Mouse (Mus musculus) hindbrain, postnatal 0 days (tissue): ENCODE data around the gene Nr4a1. TPM values are rescaled to one million over a fixed set of nuclear protein-coding genes. Genes with fewer than 3 reads are reported as not detected.

Experiments used
- ATAC-seq: fragments of 200-750 bp; cut with Nextera tagmentation; 2 replicates; pipeline ENCODE4 v1.8.0; 2017; ENCODE audit warnings: mild to moderate bottlenecking, moderate TSS enrichment, moderate library complexity
- DNase-seq: peaks from one replicate; pipeline ENCODE4 v3.0.0-alpha.2; 2015; ENCODE audit warnings: low spot score
- H3K27ac ChIP-seq: fragments of 300-500 bp; sonication (generic); 2 replicates; pipeline ENCODE4 v1.5.1; 2014; ENCODE audit warnings: mild to moderate bottlenecking
- H3K27me3 ChIP-seq: fragments of 300-500 bp; sonication (generic); 2 replicates; pipeline ENCODE4 v1.6.1; 2014; ENCODE audit warnings: low read length, mixed read lengths; ENCODE audit not compliant: insufficient read depth
- H3K36me3 ChIP-seq: fragments of 300-500 bp; sonication (generic); 2 replicates; pipeline ENCODE4 v1.6.1; 2014; ENCODE audit warnings: low read length, mixed read lengths; ENCODE audit not compliant: insufficient read depth
- H3K4me1 ChIP-seq: fragments of 300-500 bp; sonication (generic); 2 replicates; pipeline ENCODE4 v1.6.1; 2014; ENCODE audit warnings: antibody characterized with exemption, low read length, mixed read lengths; ENCODE audit not compliant: insufficient read depth
- H3K4me2 ChIP-seq: fragments of 300-500 bp; sonication (generic); 2 replicates; pipeline ENCODE4 v1.6.1; 2014; ENCODE audit warnings: low read depth, mild to moderate bottlenecking, low read length, moderate library complexity, mixed read lengths
- H3K4me3 ChIP-seq: fragments of 300-500 bp; sonication (generic); 2 replicates; pipeline ENCODE4 v1.5.1; 2014; ENCODE audit warnings: low read length
- H3K9ac ChIP-seq: fragments of 300-500 bp; sonication (generic); replicated peaks from 2 replicates; pipeline ENCODE4 v1.6.1; 2014; ENCODE audit warnings: mild to moderate bottlenecking, low read length, moderate library complexity, mixed read lengths
- H3K9me3 ChIP-seq: fragments of 300-500 bp; sonication (generic); 2 replicates; pipeline ENCODE4 v1.6.1; 2016; ENCODE audit warnings: low read length, mixed read lengths
- CTCF ChIP-seq: IDR thresholded peaks from 2 replicates; pipeline ENCODE4 v1.5.1; 2016; ENCODE audit warnings: antibody characterized with exemption, control low read depth, low read depth
- WGBS: fragments of 180-500 bp; shearing (Covaris S2); extraction: QIAGEN DNeasy Blood & Tissue Kit; methylation state at CpG from one replicate; pipeline ENCODE4 v1.1.7; 2014; 5-methylcytosine and 5-hydroxymethylcytosine counted together
- polyA plus RNA-seq: library from polyadenylated mRNA; unstranded; fragments of >200 nt; fragmentation: Nextera tagmentation; extraction: Ambion mirVana; gene quantifications from 2 replicates; pipeline ENCODE4 v1.2.1, GENCODE M21; 2015
- total RNA-seq: library from RNA; depleted of rRNA; stranded (reverse); fragments of >200 nt; gene quantifications from 2 replicates; pipeline ENCODE4 v1.2.3, GENCODE M21; 2014; rRNA removed

Nr4a1 gene
- total and polyA plus RNA-seq, 2 experiments from 2014 or later: 6.5 to 10.3 TPM

GRCm38 (mm10) chr15:101322106-101322505 lies 68.0 kb downstream of the Nr4a1 start:
- WGBS: 85% methylated on average over 5 of the region's 5 CpGs

GRCm38 (mm10) chr15:101322640-101323039 lies 68.6 kb downstream of the Nr4a1 start:
- Histone ChIP-seq H3K4me1 (no peaks in the 10 kb centered on the region), H3K36me3 (no peaks in the 10 kb centered on the region), H3K27me3 (no peaks in the 10 kb centered on the region), H3K4me3 (no peak overlapping the region), H3K9ac (no peak overlapping the region), H3K9me3 (no peaks in the 10 kb centered on the region), H3K27ac (no peak overlapping the region), H3K4me2 (no peak overlapping the region)
- ATAC-seq: no peak
- WGBS: 86% methylated on average over 7 of the region's 7 CpGs
- DNase-seq: no peak
- TF ChIP-seq CTCF: no peak

More at GRCm38 (mm10) chr15:101322106-101322505, 68.0 kb downstream of the Nr4a1 start:
- ATAC-seq (no peak), DNase-seq (no peak)
- Histone ChIP-seq H3K27ac (no peak overlapping the region), H3K4me1 (no peaks in the 10 kb centered on the region), H3K9me3 (no peaks in the 10 kb centered on the region), H3K27me3 (no peaks in the 10 kb centered on the region), H3K9ac (no peak overlapping the region), H3K36me3 (no peaks in the 10 kb centered on the region), H3K4me3 (no peak overlapping the region), H3K4me2 (no peak overlapping the region)
- no peak for TF ChIP-seq CTCF

- 98% methylated on average over 5 of the region's 5 CpGs for WGBS
- H3K27ac ChIP-seq: no peak overlapping the region
- no peaks in the 10 kb centered on the region for H3K27me3 ChIP-seq
- H3K4me1 ChIP-seq: no peaks in the 10 kb centered on the region
- no peak overlapping the region for H3K4me2 ChIP-seq
- H3K4me3 ChIP-seq: no peak overlapping the region
- H3K36me3 ChIP-seq: no peaks in the 10 kb centered on the region
- no peaks in the 10 kb centered on the region for H3K9me3 ChIP-seq
- ATAC-seq (no peak), DNase-seq (no peak)
- TF ChIP-seq CTCF: no peak
- H3K9ac ChIP-seq: no peak overlapping the region
These were observed 69.4 kb downstream of the Nr4a1 start for GRCm38 (mm10) chr15:101323511-101323910.

Other genes with a start within 250 kb of the Nr4a1 start
- not detected in 2 replicates for gene Gm47841, start 206.9 kb upstream of the Nr4a1 start, total RNA-seq
- gene Gm47841, start 206.9 kb upstream of the Nr4a1 start, polyA plus RNA-seq: not detected in 2 replicates
- 2.3 and 4.0 TPM in 2 replicates for gene Fignl2, start 175.7 kb upstream of the Nr4a1 start, total RNA-seq
- 0.10 and 0.11 TPM in 2 replicates for gene Fignl2, start 175.7 kb upstream of the Nr4a1 start, polyA plus RNA-seq
- gene Ankrd33, start 138.5 kb upstream of the Nr4a1 start, total RNA-seq: not detected in 2 replicates
- gene Ankrd33, start 138.5 kb upstream of the Nr4a1 start, polyA plus RNA-seq: not detected in 2 replicates
- 16.8 and 21.6 TPM in 2 replicates for gene Acvrl1, start 125.7 kb upstream of the Nr4a1 start, total RNA-seq
- gene Acvrl1, start 125.7 kb upstream of the Nr4a1 start, polyA plus RNA-seq: 7.0 and 7.3 TPM in 2 replicates
- gene Acvr1b, start 80.2 kb upstream of the Nr4a1 start, total RNA-seq: 74.5 and 86.2 TPM in 2 replicates
- gene Acvr1b, start 80.2 kb upstream of the Nr4a1 start, polyA plus RNA-seq: 14.0 and 14.6 TPM in 2 replicates
- gene Grasp, start 30.1 kb upstream of the Nr4a1 start, total RNA-seq: 6.7 and 8.7 TPM in 2 replicates
- 1.5 and 1.6 TPM in 2 replicates for gene Grasp, start 30.1 kb upstream of the Nr4a1 start, polyA plus RNA-seq
- gene Atg101, start 30.0 kb downstream of the Nr4a1 start, total RNA-seq: 44.1 and 52.3 TPM in 2 replicates
- 69.1 and 75.3 TPM in 2 replicates for gene Atg101, start 30.0 kb downstream of the Nr4a1 start, polyA plus RNA-seq
- not detected in 2 replicates for gene 6030408B16Rik, start 38.9 kb downstream of the Nr4a1 start, total RNA-seq
- 0.15 and 0.30 TPM in 2 replicates for gene 6030408B16Rik, start 38.9 kb downstream of the Nr4a1 start, polyA plus RNA-seq
- 0.43 and 1.2 TPM in 2 replicates for gene Krt80, start 115.9 kb downstream of the Nr4a1 start, total RNA-seq
- gene Krt80, start 115.9 kb downstream of the Nr4a1 start, polyA plus RNA-seq: 0.30 and 0.33 TPM in 2 replicates
- 0.40 and 0.73 TPM in 2 replicates for gene Krt7, start 156.8 kb downstream of the Nr4a1 start, total RNA-seq
- gene Krt7, start 156.8 kb downstream of the Nr4a1 start, polyA plus RNA-seq: 0.84 and 0.95 TPM in 2 replicates
- 0.75 and 1.5 TPM in 2 replicates for gene Krt87, start 184.5 kb downstream of the Nr4a1 start, total RNA-seq
- gene Krt87, start 184.5 kb downstream of the Nr4a1 start, polyA plus RNA-seq: 0.69 and 0.96 TPM in 2 replicates
- not detected in 2 replicates for gene Krt88, start 193.5 kb downstream of the Nr4a1 start, total RNA-seq
- gene Krt88, start 193.5 kb downstream of the Nr4a1 start, polyA plus RNA-seq: 0.16 TPM in 1 of 2 replicates, not detected in the other
- not detected in 2 replicates for gene Krt81, start 209.5 kb downstream of the Nr4a1 start, total RNA-seq
- 0.09 TPM in 1 of 2 replicates, not detected in the other for gene Krt81, start 209.5 kb downstream of the Nr4a1 start, polyA plus RNA-seq
- gene Krt86, start 219.2 kb downstream of the Nr4a1 start, total RNA-seq: 0.05 TPM in 1 of 2 replicates, not detected in the other
- 0.26 and 0.34 TPM in 2 replicates for gene Krt86, start 219.2 kb downstream of the Nr4a1 start, polyA plus RNA-seq
- gene Krt83, start 237.2 kb downstream of the Nr4a1 start, total RNA-seq: not detected in 2 replicates
- gene Krt83, start 237.2 kb downstream of the Nr4a1 start, polyA plus RNA-seq: not detected in 2 replicates